Mouse (Mus musculus): ENCODE measurements around the gene Sirpa. TPM values are rescaled to one million over a fixed set of nuclear protein-coding genes. Genes with fewer than 3 reads are reported as not detected.

Sirpa gene
- total RNA-seq, 2 experiments from 2014 or later: 44.6 to 56.1 TPM

DNA sequence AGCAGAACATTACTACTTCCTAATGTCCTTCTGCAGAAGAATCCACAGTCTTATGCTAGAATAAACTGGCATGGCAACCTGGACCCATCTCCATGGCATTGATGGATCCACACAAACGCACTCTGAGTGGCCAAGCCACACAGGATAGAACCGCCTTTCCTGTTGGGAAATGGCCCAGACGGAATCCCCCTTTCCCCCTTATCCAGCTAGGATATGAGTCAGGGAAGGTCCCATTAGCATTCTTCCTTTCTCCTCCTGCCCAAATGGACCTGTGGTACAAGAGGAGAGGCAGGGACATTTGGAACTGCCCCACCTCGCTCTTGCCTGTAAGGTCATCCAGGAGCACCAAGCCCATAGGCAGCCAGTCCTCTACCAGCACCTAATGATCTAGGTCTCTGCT is 10.4 kb upstream of the Sirpa start:
- DNase-seq: no peak

GRCm38 (mm10) chr2:129584905-129585304 is 7.7 kb upstream of the Sirpa start:
- DNase-seq: no peak

DNA sequence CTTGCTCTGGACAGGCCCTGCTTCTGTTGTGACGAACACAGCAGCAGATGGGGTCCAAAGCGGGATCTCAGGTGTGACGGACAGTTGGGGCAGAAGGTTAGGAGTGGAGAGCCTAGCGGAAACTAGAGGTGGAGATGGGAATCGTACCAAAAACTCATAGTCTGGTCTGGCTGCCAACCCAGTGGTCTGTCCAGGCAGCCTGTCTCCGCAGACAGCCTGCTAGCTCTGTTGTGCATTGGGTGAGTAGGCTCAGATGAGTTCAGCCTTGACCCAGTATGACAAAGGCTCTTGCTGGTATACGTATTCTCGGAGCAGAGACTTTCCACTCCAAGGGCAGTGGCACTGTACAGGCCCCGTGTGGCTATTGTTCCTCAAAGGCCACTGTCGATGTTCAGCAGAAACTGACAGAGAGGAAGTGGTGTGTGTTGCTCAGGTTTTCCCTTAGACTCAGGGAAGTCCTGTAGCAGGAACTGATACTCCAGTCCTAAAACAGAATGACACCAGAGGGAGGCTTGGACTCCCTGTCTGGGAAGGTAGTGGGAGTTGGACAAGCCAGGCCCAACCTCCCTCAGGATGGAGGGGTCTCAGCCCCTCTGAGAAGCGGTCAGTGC is 6.6 kb upstream of the Sirpa start:
- DNase-seq: no peak

- no peak for DNase-seq
Measured at GRCm38 (mm10) chr2:129587241-129587640, 5.4 kb upstream of the Sirpa start.

DNA sequence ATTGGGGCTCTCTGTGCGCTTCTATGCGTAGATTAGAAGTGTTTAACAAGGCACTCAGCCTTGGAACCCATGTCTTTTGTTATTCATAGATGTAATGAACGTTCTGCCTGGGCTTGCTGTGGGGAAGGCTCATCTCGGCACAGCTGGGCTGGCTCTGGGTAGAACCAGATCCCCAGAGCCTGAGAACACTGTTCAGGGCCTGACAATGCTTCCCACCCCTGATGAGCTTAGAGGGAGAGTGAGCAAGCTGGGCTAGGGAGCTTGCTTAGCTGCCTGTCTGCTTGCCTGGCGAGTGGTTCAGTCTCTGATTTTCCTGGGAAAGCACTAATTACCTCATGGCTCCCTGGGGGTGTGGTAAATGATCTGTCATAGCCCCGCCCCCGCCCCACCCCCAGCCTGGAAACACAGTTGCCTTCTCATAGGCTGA is 4.8 kb upstream of the Sirpa start:
- no peak for DNase-seq

GRCm38 (mm10) chr2:129591897-129592296 is 738 bp upstream of the Sirpa start:
- no peak for DNase-seq

DNA sequence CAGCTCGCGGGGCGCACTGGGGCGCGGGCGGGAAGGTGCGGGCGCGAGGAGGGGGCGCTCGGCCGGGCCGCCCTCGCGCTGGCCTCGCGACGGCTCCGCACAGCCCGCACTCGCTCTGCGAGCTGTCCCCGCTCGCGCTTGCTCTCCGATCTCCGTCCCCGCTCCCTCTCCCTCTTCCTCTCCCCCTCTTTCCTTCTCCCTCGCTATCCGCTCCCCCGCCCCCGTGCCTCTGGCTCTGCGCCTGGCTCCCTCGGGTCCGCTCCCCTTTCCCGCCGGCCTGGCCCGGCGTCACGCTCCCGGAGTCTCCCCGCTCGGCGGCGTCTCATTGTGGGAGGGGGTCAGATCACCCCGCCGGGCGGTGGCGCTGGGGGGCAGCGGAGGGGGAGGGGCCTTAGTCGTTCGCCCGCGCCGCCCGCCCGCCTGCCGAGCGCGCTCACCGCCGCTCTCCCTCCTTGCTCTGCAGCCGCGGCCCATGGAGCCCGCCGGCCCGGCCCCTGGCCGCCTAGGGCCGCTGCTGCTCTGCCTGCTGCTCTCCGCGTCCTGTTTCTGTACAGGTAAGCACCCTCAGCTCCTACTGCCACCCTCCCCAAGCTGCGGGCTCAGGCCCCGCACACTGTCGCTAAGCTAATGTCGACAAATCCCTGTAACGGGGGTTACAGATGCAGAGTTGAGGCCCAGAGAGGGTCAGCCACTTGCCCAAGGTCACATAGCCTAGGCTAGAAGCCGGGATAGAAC is 673 bp downstream of the Sirpa start:
- DNase-seq: peak; percentile 89

- no peak for DNase-seq
Measured at GRCm38 (mm10) chr2:129593876-129594421, 1.3 kb downstream of the Sirpa start.

DNA sequence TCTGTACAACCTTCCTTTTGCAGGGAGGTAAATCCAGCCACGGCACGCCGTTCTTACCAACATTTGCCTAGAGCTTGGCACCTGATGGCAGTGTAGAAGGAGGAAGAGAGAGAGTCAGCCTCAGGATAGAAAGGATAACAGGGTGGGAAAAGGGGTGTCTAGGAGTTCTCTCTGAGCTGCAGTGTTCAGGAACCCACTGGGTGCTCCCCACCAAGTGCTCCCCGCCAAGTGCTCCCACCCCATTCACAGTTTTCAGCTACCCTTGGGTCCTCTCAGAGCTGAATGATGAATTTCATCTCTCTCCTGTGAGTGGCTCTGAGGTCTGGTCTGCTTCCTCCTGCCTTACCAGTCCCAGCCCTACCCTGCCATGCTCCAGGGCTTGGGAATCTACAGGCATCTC is 1.9 kb downstream of the Sirpa start:
- no peak for DNase-seq

- DNase-seq: no peak
Measured at GRCm38 (mm10) chr2:129595206-129595605, 2.6 kb downstream of the Sirpa start.

GRCm38 (mm10) chr2:129595661-129596209 is 3.1 kb downstream of the Sirpa start:
- DNase-seq: no peak

- DNase-seq: no peak
Measured at GRCm38 (mm10) chr2:129596555-129597172, 4.0 kb downstream of the Sirpa start.

DNA sequence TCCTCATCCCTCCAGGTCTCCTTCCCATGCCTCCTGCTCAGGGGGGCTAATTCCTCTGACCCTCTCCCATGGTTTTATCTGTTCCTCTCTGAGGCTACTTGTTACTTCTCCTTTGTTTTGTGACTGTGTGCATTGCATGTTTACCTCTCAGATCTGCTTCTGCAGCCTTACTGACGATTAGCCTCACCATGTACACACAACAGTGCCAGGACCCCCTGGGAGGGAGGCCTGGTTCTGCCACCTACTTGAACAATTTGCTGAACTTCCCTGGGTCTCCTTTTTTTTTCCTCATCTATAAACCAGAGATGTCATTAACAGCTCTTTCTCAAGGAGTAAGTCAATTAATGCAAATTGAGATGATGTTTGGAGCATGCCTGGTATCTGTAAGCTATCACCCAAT is 4.9 kb downstream of the Sirpa start:
- no peak for DNase-seq

DNA sequence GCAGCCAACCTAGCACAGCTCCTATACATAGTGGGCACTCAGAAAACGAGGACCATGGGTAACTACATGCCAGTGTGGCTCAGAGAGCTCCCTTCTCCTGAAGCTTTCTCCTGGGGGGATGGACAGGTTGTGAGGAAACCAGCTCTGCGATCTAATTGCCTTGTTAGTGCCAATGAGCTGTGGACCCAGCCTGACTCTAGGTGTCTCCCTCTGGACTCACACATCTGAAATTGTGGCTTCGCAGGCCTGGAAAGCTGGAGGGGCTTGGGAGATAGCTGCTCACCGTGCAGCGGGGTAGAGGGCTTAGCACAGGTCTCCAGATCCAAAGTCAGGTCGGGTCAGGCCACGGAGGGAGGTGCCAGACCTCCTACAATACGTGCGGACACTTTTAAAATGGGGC is 5.5 kb downstream of the Sirpa start:
- no peak for DNase-seq

- no peak for DNase-seq
Measured at GRCm38 (mm10) chr2:129599231-129600084, 6.8 kb downstream of the Sirpa start.

- peak; percentile 54 for DNase-seq
Measured at GRCm38 (mm10) chr2:129601059-129601650, 8.5 kb downstream of the Sirpa start.

- DNase-seq: no peak
Measured at GRCm38 (mm10) chr2:129601894-129602663, 9.4 kb downstream of the Sirpa start.

DNA sequence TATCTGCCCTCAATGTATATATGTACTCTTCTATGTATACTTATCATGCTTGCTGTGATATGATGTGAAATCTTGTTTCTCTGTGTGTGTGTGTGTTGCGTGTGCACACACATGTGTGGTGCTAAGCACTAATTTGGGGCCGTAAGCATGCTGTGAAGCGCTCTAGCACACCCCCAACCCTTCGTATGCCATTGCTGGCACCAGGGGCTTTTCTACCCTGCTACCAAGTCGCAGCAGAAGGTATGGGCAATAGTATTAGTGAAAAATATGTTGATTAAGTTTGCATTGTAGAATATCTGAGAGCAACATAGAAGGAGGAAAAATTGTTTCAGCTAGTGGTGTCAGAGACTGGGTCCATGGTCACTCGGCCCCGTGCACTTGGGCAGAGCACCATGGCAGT is 10.2 kb downstream of the Sirpa start:
- DNase-seq: no peak

DNA sequence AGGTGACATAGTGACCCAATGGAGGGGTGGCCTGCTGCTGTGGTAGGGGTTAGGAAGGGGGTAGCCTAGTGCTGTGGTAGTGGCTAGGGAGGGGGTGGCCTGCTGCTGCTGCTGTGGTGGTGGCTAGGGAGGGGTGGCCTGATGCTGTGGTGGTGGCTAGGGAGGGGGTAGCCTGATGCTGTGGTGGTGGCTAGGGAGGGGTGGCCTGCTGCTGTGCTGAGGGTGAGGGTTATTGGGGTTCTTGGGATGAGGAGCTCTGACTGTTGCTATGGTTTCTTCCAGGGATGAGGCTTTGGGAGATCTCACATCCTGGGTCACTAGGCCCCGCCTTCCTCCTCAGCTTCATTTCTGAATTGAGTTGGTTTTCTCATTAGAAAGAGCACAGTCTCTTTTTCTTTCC is 10.9 kb downstream of the Sirpa start:
- no peak for DNase-seq

- no peak for DNase-seq
Measured at GRCm38 (mm10) chr2:129604032-129604431, 11.4 kb downstream of the Sirpa start.

- DNase-seq: no peak
Measured at GRCm38 (mm10) chr2:129605816-129606215, 13.2 kb downstream of the Sirpa start.
